Mouse (Mus musculus): Measurements from ENCODE around the gene Nemf.

Nemf gene

DNA sequence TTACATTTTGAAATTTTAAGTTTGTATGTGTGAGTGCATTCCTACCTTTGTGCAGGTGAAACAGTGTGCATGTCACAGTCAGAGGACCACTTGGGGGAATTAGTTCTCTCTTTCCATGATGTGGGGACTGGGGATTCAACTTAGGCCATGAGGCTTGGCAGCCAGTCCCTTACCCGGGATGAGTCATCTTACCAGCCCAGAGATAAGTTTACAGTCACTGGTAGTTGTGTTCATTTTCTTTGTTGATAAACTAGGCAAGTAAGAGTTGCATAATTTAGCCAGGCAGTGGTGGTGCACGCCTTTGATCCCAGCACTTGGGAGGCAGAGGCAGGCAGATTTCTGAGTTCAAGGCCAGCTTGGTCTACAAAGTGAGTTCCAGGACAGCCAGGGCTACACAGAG is 52.9 kb downstream of the Nemf start:
- no peak for DNase-seq (ENCODE audit: low spot score)

DNA sequence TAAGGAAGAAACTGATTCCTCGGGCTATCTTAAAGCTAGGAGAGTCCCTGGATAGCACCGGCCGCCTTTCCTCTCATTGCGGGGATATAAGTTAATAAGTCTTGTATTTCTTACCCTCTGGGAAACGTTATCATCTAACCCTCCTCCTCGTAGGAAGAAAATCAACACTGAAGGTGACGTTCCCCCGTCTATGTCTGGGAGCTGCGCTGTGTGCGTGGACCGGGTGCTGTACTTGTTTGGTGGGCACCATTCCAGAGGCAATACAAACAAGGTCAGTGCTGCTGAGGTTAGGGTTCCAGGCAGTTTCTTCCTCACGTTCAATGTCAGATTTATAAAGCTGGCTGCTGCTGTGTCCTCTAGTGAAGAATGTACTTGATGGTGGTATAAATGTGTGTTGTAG is 54.8 kb downstream of the Nemf start:
- DNase-seq (ENCODE audit: low spot score), result no peak

DNA sequence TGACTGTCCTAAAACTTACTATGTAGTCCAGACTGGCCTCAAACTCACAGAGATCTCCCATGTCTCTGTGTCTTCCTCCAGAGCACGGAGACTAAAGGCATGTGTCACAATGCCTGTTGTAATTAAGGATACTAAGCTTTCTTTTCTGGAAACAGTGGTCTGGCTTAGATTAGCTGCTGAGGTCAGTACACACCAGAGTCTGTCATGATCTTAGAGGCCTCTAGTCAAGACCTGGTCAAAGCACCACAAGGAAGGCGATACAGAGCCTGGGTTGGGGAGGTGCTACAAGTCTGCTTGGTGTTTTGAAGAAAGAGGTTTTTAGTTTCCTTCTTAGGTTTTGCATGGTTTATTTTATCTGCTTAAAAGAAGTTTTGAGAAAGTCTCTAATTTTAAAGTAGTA is 56.6 kb downstream of the Nemf start:
- no peak for DNase-seq (ENCODE audit: low spot score)

DNA sequence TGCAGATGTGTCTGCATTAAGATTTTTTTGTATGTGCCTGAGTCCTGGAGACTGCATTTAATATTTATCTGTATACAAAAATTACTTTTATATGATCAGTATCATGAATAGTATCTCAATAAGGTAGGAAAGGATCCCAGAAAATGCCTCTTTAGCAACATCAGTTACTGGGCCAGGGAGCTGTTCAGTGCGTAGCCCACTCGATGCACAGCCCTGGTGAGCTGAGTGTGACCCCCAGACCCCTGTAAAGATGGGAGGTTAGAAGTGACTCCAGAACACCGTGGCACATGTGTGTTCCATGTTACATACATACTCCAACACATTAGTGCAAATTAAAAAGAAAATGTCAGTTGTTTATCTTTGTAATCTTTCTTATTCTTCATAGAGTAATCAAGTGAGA is 57.1 kb downstream of the Nemf start:
- no peak for DNase-seq (ENCODE audit: low spot score)

DNA sequence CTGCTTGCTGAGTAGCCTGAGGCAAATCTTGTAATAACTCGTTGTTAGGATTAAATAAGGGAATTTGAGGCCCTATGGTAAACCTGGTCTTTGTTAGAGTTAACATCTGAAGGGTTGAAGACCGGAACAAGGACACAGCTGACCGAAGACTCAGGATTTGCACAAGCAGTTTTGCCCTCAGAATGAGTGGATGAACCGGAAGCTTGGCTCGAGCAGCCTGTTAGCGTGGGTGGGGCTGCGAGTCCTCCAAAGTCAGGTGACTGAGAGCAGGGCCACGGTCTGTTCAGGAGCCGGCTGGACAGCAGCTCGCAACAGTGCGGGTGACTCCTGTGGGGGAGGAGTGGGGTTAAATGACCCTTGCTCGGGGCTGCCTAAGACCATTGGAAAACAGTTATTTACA is 57.7 kb downstream of the Nemf start:
- DNase-seq (ENCODE audit: low spot score), result peak; percentile 64

DNA sequence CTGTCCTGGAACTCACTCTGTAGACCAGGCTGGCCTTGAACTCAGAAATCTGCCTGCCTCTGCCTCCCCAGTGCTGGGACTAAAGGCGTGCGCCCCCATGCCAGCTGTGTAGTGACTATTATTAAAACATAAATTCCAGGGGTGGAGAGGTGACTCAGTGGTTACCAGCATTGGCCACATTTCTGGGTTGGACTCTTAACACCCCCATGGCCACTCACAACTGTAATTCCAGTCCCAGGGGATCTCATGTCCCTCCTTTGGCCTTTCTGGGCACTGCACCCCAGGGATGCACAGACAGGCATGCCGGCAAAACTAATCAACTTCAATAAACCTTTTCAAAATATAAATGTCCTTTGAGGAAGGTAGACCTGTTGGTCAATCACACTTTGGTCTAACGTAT is 58.7 kb downstream of the Nemf start:
- no peak for DNase-seq (ENCODE audit: low spot score)

DNA sequence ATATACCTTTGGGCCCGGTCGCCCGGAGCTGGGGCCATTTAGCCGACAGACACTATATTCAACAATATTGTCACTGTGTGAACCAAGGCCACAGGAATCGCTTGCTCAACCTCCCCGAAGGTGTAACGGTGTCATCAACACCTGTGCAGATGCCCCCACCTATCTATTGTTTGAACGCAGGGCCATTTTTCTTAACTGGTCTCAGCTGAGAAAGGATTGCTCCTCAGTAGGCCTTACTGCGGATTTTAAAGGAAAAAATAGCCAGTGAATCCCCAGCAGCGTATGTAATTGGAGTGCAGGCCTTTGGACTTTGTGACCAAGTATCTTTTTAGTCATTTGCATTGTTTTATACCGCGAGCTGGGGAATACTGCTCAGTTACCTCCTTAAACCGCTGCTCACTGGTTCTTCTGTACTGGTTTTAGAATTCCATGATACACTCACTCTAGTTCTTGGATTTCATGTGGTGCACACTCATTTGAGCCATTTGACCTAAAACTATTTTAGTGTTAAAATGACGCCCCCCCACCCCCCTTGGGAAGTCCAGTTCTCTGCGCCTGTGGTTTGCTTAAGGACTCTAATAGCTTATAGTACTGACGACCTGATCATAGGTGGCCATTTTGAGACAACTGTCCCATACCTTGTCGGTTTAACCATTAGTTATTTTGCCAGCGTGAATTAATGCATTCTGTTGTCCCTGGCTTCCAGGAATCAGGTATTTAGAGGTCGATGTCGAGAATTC is 59.4 kb downstream of the Nemf start:
- no peak for DNase-seq (ENCODE audit: low spot score)

- peak; percentile 87 for DNase-seq (ENCODE audit: low spot score)
Observed at GRCm38 (mm10) chr12:69296511-69297410, 60.2 kb downstream of the Nemf start, which contains the start of gene Klhdc2. Gene Klhdc2 (plus strand): TSS chr12:69296681.

GRCm38 (mm10) chr12:69295651-69296050 is 61.3 kb downstream of the Nemf start:
- no peak for DNase-seq (ENCODE audit: low spot score)

DNA sequence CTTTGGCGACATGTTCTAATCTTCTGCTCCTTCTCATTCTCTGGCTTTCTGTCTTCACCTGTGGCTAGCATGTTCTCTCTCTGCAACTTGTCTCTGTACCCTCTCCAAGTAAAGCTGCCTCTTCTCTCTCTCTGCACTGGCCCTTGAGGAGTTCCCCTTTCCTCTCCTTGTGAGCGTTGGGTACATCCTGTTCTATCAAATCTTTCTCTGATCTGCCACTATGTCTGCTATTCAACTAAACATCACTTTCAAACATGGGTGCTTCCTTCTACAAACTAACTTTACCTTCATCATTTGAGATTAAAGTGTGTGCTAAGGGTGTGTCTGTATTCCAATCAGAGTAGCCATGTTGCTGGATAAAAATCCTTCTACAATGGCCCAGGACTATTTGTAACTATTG is 62.0 kb downstream of the Nemf start:
- no peak for DNase-seq (ENCODE audit: low spot score)

GRCm38 (mm10) chr12:69293815-69294214 is 63.1 kb downstream of the Nemf start:
- DNase-seq (ENCODE audit: low spot score), result no peak

GRCm38 (mm10) chr12:69292401-69292800 is 64.6 kb downstream of the Nemf start:
- DNase-seq (ENCODE audit: low spot score), result no peak

DNA sequence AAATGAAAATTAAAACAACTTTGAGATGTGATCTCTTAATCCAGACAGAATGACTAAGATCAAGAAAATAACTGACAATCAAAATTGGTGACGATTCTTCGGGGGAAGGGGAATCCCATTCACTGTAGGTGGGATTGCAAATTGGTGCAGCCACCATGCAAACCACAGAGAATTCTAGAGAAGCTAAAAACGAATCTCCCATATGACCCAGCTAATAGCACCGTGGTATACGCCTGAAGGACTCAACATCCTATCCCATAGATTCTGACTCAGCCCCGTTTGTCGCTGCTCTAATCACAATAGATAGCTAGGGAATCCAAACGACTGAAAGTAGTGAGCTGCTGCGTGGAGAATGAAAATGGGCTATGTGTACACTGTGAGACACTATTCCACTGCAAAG is 68.3 kb downstream of the Nemf start:
- no peak for DNase-seq (ENCODE audit: low spot score)

GRCm38 (mm10) chr12:69287535-69287934 is 69.4 kb downstream of the Nemf start:
- DNase-seq (ENCODE audit: low spot score), result no peak

DNA sequence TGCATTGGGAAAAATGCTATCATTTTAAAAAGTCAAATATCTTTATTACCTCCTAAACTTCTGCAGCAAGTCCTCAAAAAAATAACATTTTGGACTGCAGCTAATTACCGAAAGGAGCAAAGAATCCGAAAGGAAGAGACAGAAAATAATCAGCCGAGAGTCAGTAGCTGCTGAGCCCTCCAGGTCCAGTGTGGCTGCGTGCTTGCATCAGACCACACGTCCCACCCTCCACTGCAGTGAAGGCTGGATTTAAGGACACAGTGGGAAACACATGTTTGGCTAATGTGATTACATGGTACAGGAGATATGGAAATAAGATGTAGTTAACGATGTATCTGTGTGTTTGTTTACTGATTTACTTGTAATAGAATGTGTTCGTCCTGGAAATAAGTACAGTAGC is 73.8 kb downstream of the Nemf start:
- no peak for DNase-seq (ENCODE audit: low spot score)

GRCm38 (mm10) chr12:69280915-69281314 is 76.0 kb downstream of the Nemf start:
- no peak for DNase-seq (ENCODE audit: low spot score)

GRCm38 (mm10) chr12:69279931-69280469 is 77.0 kb downstream of the Nemf start:
- no peak for DNase-seq (ENCODE audit: low spot score)

DNA sequence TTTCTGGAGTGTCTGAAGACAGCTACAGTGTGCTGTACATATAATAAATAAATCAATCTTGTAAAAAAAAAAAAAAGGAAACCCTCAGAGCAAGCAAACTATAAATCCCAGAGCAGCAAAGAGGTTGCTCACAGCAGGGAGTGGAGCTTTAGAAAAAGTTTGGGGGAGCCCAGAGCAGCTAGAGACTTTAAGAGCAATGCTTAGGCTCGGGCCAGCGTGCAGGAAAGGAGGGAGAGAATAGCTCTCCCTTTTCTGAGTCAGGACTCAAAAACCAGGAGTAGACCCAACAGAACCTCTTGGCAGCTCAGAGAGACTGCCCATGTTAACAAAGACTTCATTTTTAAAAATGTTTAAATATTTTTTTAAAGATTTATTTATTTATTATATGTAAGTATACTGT is 88.0 kb downstream of the Nemf start:
- no peak for DNase-seq (ENCODE audit: low spot score)

DNA sequence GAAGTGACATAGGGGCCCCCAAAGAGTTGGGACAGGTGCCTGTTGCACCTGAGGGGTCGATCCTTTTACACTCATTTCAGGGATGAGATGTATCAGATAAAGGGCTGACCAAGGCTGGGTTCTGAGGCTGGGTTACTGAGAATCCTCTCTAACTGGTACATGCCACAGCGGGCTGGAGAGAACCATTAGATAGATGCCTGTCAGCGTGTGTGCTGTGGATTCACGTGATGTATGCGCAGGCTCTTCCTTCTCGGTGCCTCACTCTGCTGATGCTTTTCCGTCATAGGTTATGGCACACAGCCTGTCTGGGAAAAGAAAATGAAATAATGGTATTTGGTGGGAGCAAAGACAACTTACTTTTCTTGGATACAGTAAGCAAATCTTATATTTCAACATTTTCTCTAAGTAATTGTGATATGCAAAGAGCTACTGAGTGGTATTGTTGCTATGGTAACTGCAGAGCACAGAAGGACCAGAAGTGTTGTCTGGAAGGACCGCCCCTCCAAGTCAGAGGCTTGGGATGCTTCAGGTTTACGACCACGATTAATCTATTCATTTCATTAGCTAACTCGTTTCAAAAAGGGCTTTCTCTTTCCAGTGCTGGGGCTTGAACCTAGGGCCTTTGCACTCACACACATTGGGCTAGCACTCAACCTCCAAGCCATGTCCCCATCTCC is 88.9 kb downstream of the Nemf start:
- no peak for DNase-seq (ENCODE audit: low spot score)

GRCm38 (mm10) chr12:69265031-69265430 is 91.9 kb downstream of the Nemf start:
- DNase-seq (ENCODE audit: low spot score), result no peak

DNA sequence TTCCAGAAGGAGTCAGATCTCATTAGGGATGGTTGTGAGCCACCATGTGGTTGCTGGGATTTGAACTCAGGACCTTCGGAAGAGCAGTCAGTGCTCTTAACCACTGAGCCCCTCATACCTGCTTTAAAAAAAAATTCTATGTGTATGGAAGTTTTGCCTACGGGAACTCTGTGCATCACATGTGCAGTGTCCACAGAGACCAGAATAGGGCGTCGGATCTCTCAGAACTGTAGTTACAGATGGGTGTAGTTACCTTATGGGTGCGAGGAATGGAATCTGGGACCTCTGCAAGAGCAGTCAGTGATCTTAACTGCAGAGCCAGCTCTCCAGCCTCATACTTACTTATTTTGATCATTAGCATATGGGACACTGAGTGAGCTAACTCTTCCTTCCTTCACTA is 94.7 kb downstream of the Nemf start:
- no peak for DNase-seq (ENCODE audit: low spot score)
